Mouse (Mus musculus): Measurements from ENCODE around the gene Sema4a. TPM values are rescaled to one million over a fixed set of nuclear protein-coding genes. Genes with fewer than 3 reads are reported as not detected.

The Sema4a gene
- polyA plus RNA-seq, 1 experiment from 2014 or later = 93.1 TPM

- TF ChIP-seq CTCF (IDR thresholded peaks at IDR 0.05; ENCODE audit: low read depth) = no peak
- peaks cover 11% of the 10 kb centered on the region; the same call in 1 of the 2 replicates for H3K36me3 ChIP-seq (ENCODE audit: control insufficient read depth, insufficient read depth)
- no peaks in the 10 kb centered on the region for H3K9me3 ChIP-seq (ENCODE audit: control insufficient read depth)
- peak overlapping the region; percentile 86 for H3K4me2 ChIP-seq (replicated peaks; ENCODE audit: low read depth)
- peak overlapping the region; percentile 61; the same call in 1 of the 2 replicates for H3K4me3 ChIP-seq (ENCODE audit: low read depth, low read length)
- H3K27me3 ChIP-seq (replicated peaks; ENCODE audit: control insufficient read depth, insufficient read depth, low read length) = no peaks in the 10 kb centered on the region
- 41% methylated on average over 4 of the region's 4 CpGs for WGBS
- H3K9ac ChIP-seq (ENCODE audit: low read depth, low read length) = no peak overlapping the region
- H3K4me1 ChIP-seq (replicated peaks; ENCODE audit: control insufficient read depth, insufficient read depth, low read length) = peaks cover 12% of the 10 kb centered on the region
- no peak overlapping the region for H3K27ac ChIP-seq (ENCODE audit: low read depth, low read length)
- ATAC-seq = no peak
These were observed 39.8 kb upstream of the Sema4a start for GRCm38 (mm10) chr3:88500655-88501365.

- peaks cover 13% of the 10 kb centered on the region for H3K4me1 ChIP-seq (replicated peaks; ENCODE audit: control insufficient read depth, insufficient read depth, low read length)
- no peak overlapping the region for H3K4me2 ChIP-seq (replicated peaks; ENCODE audit: low read depth)
These were observed 39.1 kb upstream of the Sema4a start for GRCm38 (mm10) chr3:88500087-88500486.

GRCm38 (mm10) chr3:88499580-88499979 is 38.6 kb upstream of the Sema4a start:
- no peak overlapping the region for H3K27ac ChIP-seq (ENCODE audit: low read depth, low read length)
- H3K4me1 ChIP-seq (replicated peaks; ENCODE audit: control insufficient read depth, insufficient read depth, low read length) = peaks cover 18% of the 10 kb centered on the region
- H3K27me3 ChIP-seq (replicated peaks; ENCODE audit: control insufficient read depth, insufficient read depth, low read length) = no peaks in the 10 kb centered on the region
- no peak overlapping the region for H3K4me3 ChIP-seq (ENCODE audit: low read depth, low read length)
- TF ChIP-seq CTCF (IDR thresholded peaks at IDR 0.05; ENCODE audit: low read depth) = no peak
- H3K4me2 ChIP-seq (replicated peaks; ENCODE audit: low read depth) = no peak overlapping the region
- ATAC-seq = no peak
- H3K9ac ChIP-seq (ENCODE audit: low read depth, low read length) = no peak overlapping the region
- no peaks in the 10 kb centered on the region for H3K9me3 ChIP-seq (ENCODE audit: control insufficient read depth)
- 75% methylated on average over 4 of the region's 4 CpGs for WGBS
- peaks cover 11% of the 10 kb centered on the region; the same call in 1 of the 2 replicates for H3K36me3 ChIP-seq (ENCODE audit: control insufficient read depth, insufficient read depth)

More at GRCm38 (mm10) chr3:88500087-88500486, 39.1 kb upstream of the Sema4a start:
- H3K27me3 ChIP-seq (replicated peaks; ENCODE audit: control insufficient read depth, insufficient read depth, low read length) = no peaks in the 10 kb centered on the region
- peaks cover 11% of the 10 kb centered on the region; the same call in 1 of the 2 replicates for H3K36me3 ChIP-seq (ENCODE audit: control insufficient read depth, insufficient read depth)
- H3K9ac ChIP-seq (ENCODE audit: low read depth, low read length) = no peak overlapping the region
- ATAC-seq = no peak
- no peaks in the 10 kb centered on the region for H3K9me3 ChIP-seq (ENCODE audit: control insufficient read depth)
- H3K4me3 ChIP-seq (ENCODE audit: low read depth, low read length) = no peak overlapping the region
- TF ChIP-seq CTCF (IDR thresholded peaks at IDR 0.05; ENCODE audit: low read depth) = no peak
- 78% methylated on average over 7 of the region's 7 CpGs for WGBS
- H3K27ac ChIP-seq (ENCODE audit: low read depth, low read length) = no peak overlapping the region

GRCm38 (mm10) chr3:88495741-88496415 is 34.9 kb upstream of the Sema4a start:
- Histone ChIP-seq H3K36me3 (ENCODE audit: control insufficient read depth, insufficient read depth) (peaks cover 11% of the 10 kb centered on the region; the same call in 1 of the 2 replicates), H3K4me1 (replicated peaks; ENCODE audit: control insufficient read depth, insufficient read depth, low read length) (peaks cover 29% of the 10 kb centered on the region), H3K9me3 (ENCODE audit: control insufficient read depth) (no peaks in the 10 kb centered on the region), H3K27ac (ENCODE audit: low read depth, low read length) (no peak overlapping the region), H3K27me3 (replicated peaks; ENCODE audit: control insufficient read depth, insufficient read depth, low read length) (no peaks in the 10 kb centered on the region), H3K4me3 (ENCODE audit: low read depth, low read length) (no peak overlapping the region), H3K4me2 (replicated peaks; ENCODE audit: low read depth) (no peak overlapping the region), H3K9ac (ENCODE audit: low read depth, low read length) (no peak overlapping the region)
- ATAC-seq = no peak
- WGBS = 72% methylated on average over 10 of the region's 10 CpGs
- TF ChIP-seq CTCF (IDR thresholded peaks at IDR 0.05; ENCODE audit: low read depth) = no peak

GRCm38 (mm10) chr3:88494836-88495628 is 34.0 kb upstream of the Sema4a start:
- WGBS = 32% methylated on average over 9 of the region's 9 CpGs
- H3K4me2 ChIP-seq (replicated peaks; ENCODE audit: low read depth) = no peak overlapping the region; the same call in 1 of the 2 replicates
- peaks cover 32% of the 10 kb centered on the region for H3K4me1 ChIP-seq (replicated peaks; ENCODE audit: control insufficient read depth, insufficient read depth, low read length)
- no peak for ATAC-seq
- H3K27me3 ChIP-seq (replicated peaks; ENCODE audit: control insufficient read depth, insufficient read depth, low read length) = no peaks in the 10 kb centered on the region
- no peak for TF ChIP-seq CTCF (IDR thresholded peaks at IDR 0.05; ENCODE audit: low read depth)
- H3K9ac ChIP-seq (ENCODE audit: low read depth, low read length) = peak overlapping the region; percentile 32; the same call in 1 of the 2 replicates
- peak overlapping the region; percentile 41 for H3K27ac ChIP-seq (ENCODE audit: low read depth, low read length)
- H3K36me3 ChIP-seq (ENCODE audit: control insufficient read depth, insufficient read depth) = peaks cover 11% of the 10 kb centered on the region; the same call in 1 of the 2 replicates
- H3K4me3 ChIP-seq (ENCODE audit: low read depth, low read length) = no peak overlapping the region
- no peaks in the 10 kb centered on the region for H3K9me3 ChIP-seq (ENCODE audit: control insufficient read depth)

Data from intestine, postnatal 0 days (tissue).